Mouse (Mus musculus): ENCODE data around the gene Wdr81. TPM values are rescaled to one million over a fixed set of nuclear protein-coding genes. Genes with fewer than 3 reads are reported as not detected.

The Wdr81 gene
- polyA plus RNA-seq, 1 experiment from 2014 or later, result 4.9 TPM

DNA sequence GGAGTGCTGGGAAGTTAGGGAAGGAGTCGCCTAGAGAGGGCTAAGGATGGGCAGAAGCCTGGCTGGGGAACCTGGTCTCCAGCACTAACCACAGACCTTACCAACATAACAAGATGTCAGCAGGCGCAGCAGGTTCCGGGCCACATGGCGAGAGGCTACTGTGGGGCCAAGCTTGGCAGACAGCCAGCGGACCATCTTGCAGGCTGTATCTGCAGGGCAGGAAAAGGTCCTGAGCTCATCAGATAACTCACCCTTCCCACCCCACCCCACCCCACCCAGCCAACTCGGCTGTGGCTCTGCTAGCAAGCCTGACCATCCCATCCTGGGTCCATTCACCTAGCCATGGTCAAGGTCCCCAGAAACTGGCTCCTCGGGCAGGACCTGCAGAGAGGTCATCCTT is 4.8 kb downstream of the Wdr81 start:
- Histone ChIP-seq H3K9me3 (replicated peaks; ENCODE audit: control insufficient read depth, low read length) (no peaks in the 10 kb centered on the region), H3K27me3 (replicated peaks; ENCODE audit: control insufficient read depth, insufficient read depth, low read length) (no peaks in the 10 kb centered on the region), H3K4me2 (ENCODE audit: low read length) (no peak overlapping the region), H3K27ac (ENCODE audit: low read depth, low read length) (no peak overlapping the region), H3K4me3 (ENCODE audit: low read depth, low read length) (no peak overlapping the region), H3K4me1 (ENCODE audit: control insufficient read depth, insufficient read depth, low read length) (peaks cover 9% of the 10 kb centered on the region; the same call in 1 of the 2 replicates), H3K36me3 (ENCODE audit: control insufficient read depth, insufficient read depth, low read length) (peaks cover 31% of the 10 kb centered on the region), H3K9ac (ENCODE audit: low read length) (no peak overlapping the region)
- no peak for DNase-seq (ENCODE audit: low spot score)
- ATAC-seq, result no peak
- WGBS, result 82% methylated on average over 7 of the region's 7 CpGs

GRCm38 (mm10) chr11:75448575-75448974 is 5.9 kb downstream of the Wdr81 start:
- Histone ChIP-seq H3K36me3 (ENCODE audit: control insufficient read depth, insufficient read depth, low read length) (peaks cover 31% of the 10 kb centered on the region), H3K27me3 (replicated peaks; ENCODE audit: control insufficient read depth, insufficient read depth, low read length) (no peaks in the 10 kb centered on the region), H3K9ac (ENCODE audit: low read length) (no peak overlapping the region), H3K4me3 (ENCODE audit: low read depth, low read length) (no peak overlapping the region), H3K4me1 (ENCODE audit: control insufficient read depth, insufficient read depth, low read length) (0 out of 2 replicates have a peak, but pooled peaks cover 3% of the 10 kb centered on the region), H3K4me2 (ENCODE audit: low read length) (no peak overlapping the region), H3K27ac (ENCODE audit: low read depth, low read length) (no peak overlapping the region), H3K9me3 (replicated peaks; ENCODE audit: control insufficient read depth, low read length) (no peaks in the 10 kb centered on the region)
- ATAC-seq, result no peak
- 96% methylated on average over 3 of the region's 3 CpGs for WGBS
- no peak for DNase-seq (ENCODE audit: low spot score)

- Histone ChIP-seq H3K36me3 (ENCODE audit: control insufficient read depth, insufficient read depth, low read length) (peaks cover 32% of the 10 kb centered on the region), H3K4me3 (ENCODE audit: low read depth, low read length) (no peak overlapping the region), H3K27ac (ENCODE audit: low read depth, low read length) (no peak overlapping the region), H3K9me3 (replicated peaks; ENCODE audit: control insufficient read depth, low read length) (no peaks in the 10 kb centered on the region), H3K9ac (ENCODE audit: low read length) (no peak overlapping the region), H3K27me3 (replicated peaks; ENCODE audit: control insufficient read depth, insufficient read depth, low read length) (no peaks in the 10 kb centered on the region), H3K4me2 (ENCODE audit: low read length) (no peak overlapping the region), H3K4me1 (ENCODE audit: control insufficient read depth, insufficient read depth, low read length) (no peaks in the 10 kb centered on the region)
- WGBS, result 60% methylated on average over 8 of the region's 8 CpGs
- ATAC-seq (no peak), DNase-seq (ENCODE audit: low spot score) (no peak)
Observed at GRCm38 (mm10) chr11:75443711-75444110, 10.8 kb downstream of the Wdr81 start.

GRCm38 (mm10) chr11:75441601-75442000 is 12.9 kb downstream of the Wdr81 start:
- Histone ChIP-seq H3K4me2 (ENCODE audit: low read length) (no peak overlapping the region), H3K4me1 (ENCODE audit: control insufficient read depth, insufficient read depth, low read length) (no peaks in the 10 kb centered on the region), H3K27me3 (replicated peaks; ENCODE audit: control insufficient read depth, insufficient read depth, low read length) (no peaks in the 10 kb centered on the region), H3K27ac (ENCODE audit: low read depth, low read length) (no peak overlapping the region), H3K4me3 (ENCODE audit: low read depth, low read length) (no peak overlapping the region), H3K9ac (ENCODE audit: low read length) (no peak overlapping the region), H3K9me3 (replicated peaks; ENCODE audit: control insufficient read depth, low read length) (no peaks in the 10 kb centered on the region), H3K36me3 (ENCODE audit: control insufficient read depth, insufficient read depth, low read length) (peaks cover 12% of the 10 kb centered on the region; the same call in 1 of the 2 replicates)
- WGBS, result 58% methylated on average over 16 of the region's 16 CpGs
- DNase-seq (ENCODE audit: low spot score) (no peak), ATAC-seq (no peak)

DNA sequence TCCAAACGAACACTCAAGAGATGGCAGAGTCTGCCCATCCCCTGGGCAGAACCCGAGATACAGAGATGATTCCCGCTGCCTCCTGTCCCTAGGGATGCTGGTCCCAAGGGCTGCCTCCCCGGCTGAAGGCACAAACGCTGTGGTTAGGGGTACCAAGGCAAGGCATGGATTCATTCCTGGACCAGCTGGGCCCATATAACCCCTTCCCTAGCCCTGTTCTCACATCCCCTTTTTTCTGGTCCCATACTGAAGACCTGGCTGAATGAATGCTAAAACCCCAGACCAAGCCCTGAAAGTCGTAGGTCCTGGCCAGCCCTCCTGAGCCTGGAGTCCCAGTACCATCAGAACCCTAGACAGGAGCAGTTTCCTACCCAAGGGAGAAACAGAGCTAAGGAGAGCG is 13.5 kb downstream of the Wdr81 start:
- no peak for ATAC-seq
- Histone ChIP-seq H3K4me3 (ENCODE audit: low read depth, low read length) (no peak overlapping the region), H3K27me3 (replicated peaks; ENCODE audit: control insufficient read depth, insufficient read depth, low read length) (no peaks in the 10 kb centered on the region), H3K27ac (ENCODE audit: low read depth, low read length) (no peak overlapping the region), H3K4me1 (ENCODE audit: control insufficient read depth, insufficient read depth, low read length) (no peaks in the 10 kb centered on the region), H3K4me2 (ENCODE audit: low read length) (no peak overlapping the region), H3K9me3 (replicated peaks; ENCODE audit: control insufficient read depth, low read length) (no peaks in the 10 kb centered on the region), H3K9ac (ENCODE audit: low read length) (no peak overlapping the region), H3K36me3 (ENCODE audit: control insufficient read depth, insufficient read depth, low read length) (peaks cover 12% of the 10 kb centered on the region; the same call in 1 of the 2 replicates)
- 91% methylated on average over 7 of the region's 7 CpGs for WGBS
- no peak for DNase-seq (ENCODE audit: low spot score)

GRCm38 (mm10) chr11:75439951-75440350 is 14.6 kb downstream of the Wdr81 start:
- H3K27ac ChIP-seq (ENCODE audit: low read depth, low read length), result no peak overlapping the region
- no peak for DNase-seq (ENCODE audit: low spot score)
- no peak overlapping the region for H3K4me2 ChIP-seq (ENCODE audit: low read length)
- WGBS, result 85% methylated on average over 3 of the region's 3 CpGs
- H3K9me3 ChIP-seq (replicated peaks; ENCODE audit: control insufficient read depth, low read length), result no peaks in the 10 kb centered on the region
- H3K9ac ChIP-seq (ENCODE audit: low read length), result no peak overlapping the region
- peaks cover 9% of the 10 kb centered on the region; the same call in 1 of the 2 replicates for H3K36me3 ChIP-seq (ENCODE audit: control insufficient read depth, insufficient read depth, low read length)
- ATAC-seq, result no peak
- H3K4me3 ChIP-seq (ENCODE audit: low read depth, low read length), result no peak overlapping the region
- no peaks in the 10 kb centered on the region for H3K4me1 ChIP-seq (ENCODE audit: control insufficient read depth, insufficient read depth, low read length)
- no peaks in the 10 kb centered on the region for H3K27me3 ChIP-seq (replicated peaks; ENCODE audit: control insufficient read depth, insufficient read depth, low read length)

GRCm38 (mm10) chr11:75439363-75439762 is 15.2 kb downstream of the Wdr81 start, which contains the start of gene Serpinf2:
TSS of gene Serpinf2 (minus strand) at chr11:75439591.
- ATAC-seq, result no peak

GRCm38 (mm10) chr11:75438804-75439203 is 15.7 kb downstream of the Wdr81 start:
- no peak for DNase-seq (ENCODE audit: low spot score)
- Histone ChIP-seq H3K27me3 (replicated peaks; ENCODE audit: control insufficient read depth, insufficient read depth, low read length) (no peaks in the 10 kb centered on the region), H3K4me2 (ENCODE audit: low read length) (no peak overlapping the region), H3K36me3 (ENCODE audit: control insufficient read depth, insufficient read depth, low read length) (peaks cover 9% of the 10 kb centered on the region; the same call in 1 of the 2 replicates), H3K9ac (ENCODE audit: low read length) (no peak overlapping the region), H3K9me3 (replicated peaks; ENCODE audit: control insufficient read depth, low read length) (no peaks in the 10 kb centered on the region), H3K4me3 (ENCODE audit: low read depth, low read length) (no peak overlapping the region), H3K27ac (ENCODE audit: low read depth, low read length) (no peak overlapping the region), H3K4me1 (ENCODE audit: control insufficient read depth, insufficient read depth, low read length) (no peaks in the 10 kb centered on the region)
- 79% methylated on average over 3 of the region's 3 CpGs for WGBS
- ATAC-seq, result no peak

More at GRCm38 (mm10) chr11:75439363-75439762, 15.2 kb downstream of the Wdr81 start, which contains the start of gene Serpinf2:
- WGBS, result 88% methylated on average over 6 of the region's 6 CpGs
- Histone ChIP-seq H3K36me3 (ENCODE audit: control insufficient read depth, insufficient read depth, low read length) (peaks cover 9% of the 10 kb centered on the region; the same call in 1 of the 2 replicates), H3K27ac (ENCODE audit: low read depth, low read length) (no peak within 1 kb of the TSS), H3K4me3 (ENCODE audit: low read depth, low read length) (no peak within 1 kb of the TSS), H3K9ac (ENCODE audit: low read length) (no peak within 1 kb of the TSS), H3K4me1 (ENCODE audit: control insufficient read depth, insufficient read depth, low read length) (no peaks in the 10 kb centered on the region), H3K27me3 (replicated peaks; ENCODE audit: control insufficient read depth, insufficient read depth, low read length) (no peaks in the 10 kb centered on the region), H3K9me3 (replicated peaks; ENCODE audit: control insufficient read depth, low read length) (no peaks in the 10 kb centered on the region), H3K4me2 (ENCODE audit: low read length) (no peak within 1 kb of the TSS)
- no peak for DNase-seq (ENCODE audit: low spot score)

GRCm38 (mm10) chr11:75438194-75438593 is 16.3 kb downstream of the Wdr81 start:
- no peak overlapping the region for H3K27ac ChIP-seq (ENCODE audit: low read depth, low read length)
- H3K4me1 ChIP-seq (ENCODE audit: control insufficient read depth, insufficient read depth, low read length), result no peaks in the 10 kb centered on the region
- H3K9ac ChIP-seq (ENCODE audit: low read length), result no peak overlapping the region
- DNase-seq (ENCODE audit: low spot score), result no peak
- ATAC-seq, result no peak
- 79% methylated on average over 13 of the region's 13 CpGs for WGBS
- H3K27me3 ChIP-seq (replicated peaks; ENCODE audit: control insufficient read depth, insufficient read depth, low read length), result no peaks in the 10 kb centered on the region
- H3K4me3 ChIP-seq (ENCODE audit: low read depth, low read length), result no peak overlapping the region
- peaks cover 9% of the 10 kb centered on the region; the same call in 1 of the 2 replicates for H3K36me3 ChIP-seq (ENCODE audit: control insufficient read depth, insufficient read depth, low read length)
- H3K9me3 ChIP-seq (replicated peaks; ENCODE audit: control insufficient read depth, low read length), result no peaks in the 10 kb centered on the region
- H3K4me2 ChIP-seq (ENCODE audit: low read length), result no peak overlapping the region

Measured in forebrain, embryonic 14.5 days (tissue).